Mouse (Mus musculus) forebrain, embryonic 13.5 days (tissue): Measurements from ENCODE around the gene 4921509C19Rik. TPM values are rescaled to one million over a fixed set of nuclear protein-coding genes. Genes with fewer than 3 reads are reported as not detected.
"Not testable (repeated sequence)": the region's sequence is repeated elsewhere in the genome, so short reads cannot be mapped to it uniquely, and the experiment has no call there.

Source experiments
- ATAC-seq: fragments of 200-750 bp; cut with Nextera tagmentation; 2 replicates; pipeline ENCODE4 v1.8.0; 2017
- H3K27ac ChIP-seq: fragments of 300-500 bp; sonication (generic); 2 replicates; pipeline ENCODE4 v1.5.1; 2015; ENCODE audit warnings: inconsistent platforms, mild to moderate bottlenecking, moderate library complexity
- H3K27me3 ChIP-seq: fragments of 300-500 bp; sonication (generic); 2 replicates; pipeline ENCODE4 v1.6.1; 2015; ENCODE audit warnings: mild to moderate bottlenecking, inconsistent platforms
- H3K36me3 ChIP-seq: fragments of 300-500 bp; sonication (generic); 2 replicates; pipeline ENCODE4 v1.6.1; 2015; ENCODE audit warnings: mild to moderate bottlenecking, inconsistent platforms; ENCODE audit not compliant: poor library complexity, severe bottlenecking
- H3K4me1 ChIP-seq: fragments of 300-500 bp; sonication (generic); 2 replicates; pipeline ENCODE4 v1.6.1; 2015; ENCODE audit warnings: inconsistent platforms
- H3K4me2 ChIP-seq: fragments of 300-500 bp; sonication (generic); 2 replicates; pipeline ENCODE4 v1.6.1; 2015; ENCODE audit warnings: inconsistent platforms, mild to moderate bottlenecking, moderate library complexity
- H3K4me3 ChIP-seq: fragments of 300-500 bp; sonication (generic); 2 replicates; pipeline ENCODE4 v1.5.1; 2015; ENCODE audit warnings: mild to moderate bottlenecking, inconsistent platforms
- H3K9ac ChIP-seq: fragments of 300-500 bp; sonication (generic); 2 replicates; pipeline ENCODE4 v1.6.1; 2015; ENCODE audit warnings: mild to moderate bottlenecking, inconsistent platforms
- H3K9me3 ChIP-seq: fragments of 300-500 bp; sonication (generic); replicated peaks from 2 replicates; pipeline ENCODE4 v1.6.1; 2016; ENCODE audit warnings: inconsistent platforms
- WGBS: fragments of 180-500 bp; shearing (Covaris S2); methylation state at CpG from one replicate; pipeline ENCODE4 v1.1.7; 2015; 5-methylcytosine and 5-hydroxymethylcytosine counted together
- polyA plus RNA-seq: library from polyadenylated mRNA; unstranded; fragments of >200 nt; fragmentation: Nextera tagmentation; extraction: Ambion mirVana; gene quantifications from 2 replicates; pipeline ENCODE4 v1.2.1, GENCODE M21; 2015

4921509C19Rik gene
- not detected in 2 replicates for polyA plus RNA-seq

- ATAC-seq, H3K4me1 ChIP-seq: not testable (repeated sequence)
Observed at GRCm38 (mm10) chr2:151476053-151476452, at the start of gene 4921509C19Rik. 4921509C19Rik (minus strand) TSS chr2:151476153.

DNA sequence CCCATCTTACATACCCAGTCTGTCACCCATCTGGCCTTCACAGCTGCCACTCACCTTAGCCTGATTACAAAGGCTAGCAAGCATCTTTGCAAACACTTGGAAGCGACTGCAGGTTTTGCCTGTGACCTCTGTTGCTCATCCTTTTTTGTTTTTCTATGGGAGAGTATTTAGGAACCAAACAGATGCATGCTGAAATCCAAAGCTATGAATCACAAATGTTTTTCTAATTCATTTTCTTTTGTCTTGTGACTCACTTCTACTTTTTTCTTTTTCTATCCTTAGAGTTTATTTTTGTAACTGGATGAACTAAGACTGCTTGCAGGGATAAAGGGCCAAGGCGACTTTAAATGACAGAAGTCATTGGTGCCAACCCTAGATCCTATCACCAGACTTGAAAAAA, 49.6 kb upstream of the 4921509C19Rik start:
- Histone ChIP-seq H3K9me3 (no peaks in the 10 kb centered on the region), H3K9ac (no peak overlapping the region), H3K36me3 (peaks cover 9% of the 10 kb centered on the region), H3K4me3 (no peak overlapping the region), H3K4me1 (no peaks in the 10 kb centered on the region), H3K27me3 (no peaks in the 10 kb centered on the region), H3K4me2 (no peak overlapping the region), H3K27ac (no peak overlapping the region)
- 64% methylated on average over 2 of the region's 2 CpGs for WGBS
- ATAC-seq, result no peak

More at GRCm38 (mm10) chr2:151476053-151476452, at the start of gene 4921509C19Rik:
- not testable (repeated sequence) for H3K36me3 ChIP-seq, H3K4me3 ChIP-seq, H3K9ac ChIP-seq, H3K27me3 ChIP-seq, H3K9me3 ChIP-seq, H3K4me2 ChIP-seq, H3K27ac ChIP-seq
- WGBS, result 92% methylated on average over 5 of the region's 5 CpGs

- no peak overlapping the region for H3K4me2 ChIP-seq
Observed at GRCm38 (mm10) chr2:151524324-151525041, 48.5 kb upstream of the 4921509C19Rik start.

GRCm38 (mm10) chr2:151519000-151519399, 43.0 kb upstream of the 4921509C19Rik start:
- Histone ChIP-seq H3K4me1 (no peaks in the 10 kb centered on the region), H3K27ac (no peak overlapping the region), H3K4me2 (no peak overlapping the region), H3K9ac (no peak overlapping the region), H3K9me3 (no peaks in the 10 kb centered on the region), H3K4me3 (no peak overlapping the region), H3K27me3 (no peaks in the 10 kb centered on the region), H3K36me3 (peaks cover 50% of the 10 kb centered on the region)
- no peak for ATAC-seq
- WGBS, result 90% methylated on average over 2 of the region's 2 CpGs

More at GRCm38 (mm10) chr2:151524324-151525041, 48.5 kb upstream of the 4921509C19Rik start:
- H3K9me3 ChIP-seq, result no peaks in the 10 kb centered on the region
- H3K27me3 ChIP-seq, result no peaks in the 10 kb centered on the region
- WGBS, result 73% methylated on average over 4 of the region's 4 CpGs
- H3K9ac ChIP-seq, result no peak overlapping the region
- ATAC-seq, result no peak
- H3K4me3 ChIP-seq, result no peak overlapping the region
- no peaks in the 10 kb centered on the region for H3K4me1 ChIP-seq
- H3K27ac ChIP-seq, result no peak overlapping the region
- peaks cover 16% of the 10 kb centered on the region for H3K36me3 ChIP-seq

- no peaks in the 10 kb centered on the region for H3K27me3 ChIP-seq
- H3K36me3 ChIP-seq, result peaks cover 82% of the 10 kb centered on the region
- H3K9me3 ChIP-seq, result no peaks in the 10 kb centered on the region
- no peak overlapping the region for H3K9ac ChIP-seq
- WGBS, result 90% methylated on average over 3 of the region's 3 CpGs
- no peak overlapping the region for H3K4me2 ChIP-seq
- H3K4me3 ChIP-seq, result no peak overlapping the region
- ATAC-seq, result no peak
- H3K4me1 ChIP-seq, result peaks cover 8% of the 10 kb centered on the region; the same call in 1 of the 2 replicates
- H3K27ac ChIP-seq, result no peak overlapping the region
Observed at GRCm38 (mm10) chr2:151513525-151514285, 37.8 kb upstream of the 4921509C19Rik start.

- Histone ChIP-seq H3K36me3 (peaks cover 96% of the 10 kb centered on the region), H3K4me1 (peaks cover 8% of the 10 kb centered on the region; the same call in 1 of the 2 replicates), H3K27ac (no peak overlapping the region), H3K9ac (no peak overlapping the region), H3K9me3 (no peaks in the 10 kb centered on the region), H3K4me2 (no peak overlapping the region), H3K4me3 (no peak overlapping the region), H3K27me3 (no peaks in the 10 kb centered on the region)
- ATAC-seq, result peak; percentile 66; the same call in 1 of the 2 replicates
Observed at GRCm38 (mm10) chr2:151512199-151512598, 36.2 kb upstream of the 4921509C19Rik start.

DNA sequence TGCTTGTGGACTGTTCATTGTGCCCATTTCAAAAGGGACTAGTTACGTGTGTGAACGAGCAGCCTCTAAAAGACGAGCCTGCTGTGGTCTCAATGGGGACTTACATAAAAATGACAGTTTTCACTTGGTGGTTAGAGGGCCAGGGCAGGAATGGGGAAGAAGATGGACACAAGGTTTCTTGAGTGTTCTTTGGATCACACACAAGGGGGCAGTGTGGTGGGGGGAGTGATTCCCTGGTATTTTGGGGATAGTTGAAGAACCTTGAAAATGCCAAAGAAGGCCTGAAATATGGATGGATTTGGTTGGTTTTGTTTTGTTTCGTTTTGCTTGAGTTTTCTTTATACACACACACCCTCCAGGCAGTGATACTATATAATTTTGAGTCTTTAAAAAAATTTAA, 28.3 kb upstream of the 4921509C19Rik start:
- Histone ChIP-seq H3K9me3 (no peaks in the 10 kb centered on the region), H3K27ac (no peak overlapping the region), H3K4me1 (no peaks in the 10 kb centered on the region), H3K9ac (no peak overlapping the region), H3K36me3 (peaks cover 86% of the 10 kb centered on the region), H3K4me2 (no peak overlapping the region), H3K27me3 (no peaks in the 10 kb centered on the region), H3K4me3 (no peak overlapping the region)
- 85% methylated on average over 4 of the region's 4 CpGs for WGBS
- no peak for ATAC-seq

DNA sequence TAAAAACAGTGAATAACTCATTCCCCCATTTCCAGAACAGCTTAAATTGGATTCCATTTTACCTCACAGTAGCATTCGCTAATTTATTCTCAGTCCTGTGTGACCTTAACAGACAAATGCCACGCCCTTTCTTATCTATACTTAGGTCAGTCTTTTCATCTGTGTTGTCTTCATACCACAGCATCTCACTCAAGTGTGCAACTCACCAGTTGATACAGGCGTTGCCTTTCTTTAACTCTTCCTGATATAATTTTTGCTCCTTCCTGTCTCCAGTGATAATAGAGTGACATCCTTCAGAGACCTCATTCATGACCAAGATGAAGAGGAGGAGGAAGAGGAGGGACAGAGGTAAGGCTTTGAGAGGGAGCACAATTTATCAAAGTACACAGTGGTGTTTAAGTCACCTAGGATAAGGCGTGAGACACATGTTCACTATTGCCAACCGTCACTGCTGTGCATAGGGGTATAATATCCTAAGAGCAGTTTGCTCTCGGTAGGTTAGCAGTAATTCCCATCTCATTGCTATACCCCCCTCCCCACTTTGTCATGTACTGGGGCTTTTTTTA, 24.6 kb upstream of the 4921509C19Rik start:
- WGBS, result 94% methylated on average over 6 of the region's 6 CpGs
- Histone ChIP-seq H3K9ac (no peak overlapping the region), H3K27me3 (no peaks in the 10 kb centered on the region), H3K27ac (no peak overlapping the region), H3K4me2 (no peak overlapping the region), H3K4me3 (no peak overlapping the region), H3K9me3 (no peaks in the 10 kb centered on the region), H3K4me1 (peaks cover 19% of the 10 kb centered on the region; the same call in 1 of the 2 replicates), H3K36me3 (peaks cover 77% of the 10 kb centered on the region)
- ATAC-seq, result no peak

DNA sequence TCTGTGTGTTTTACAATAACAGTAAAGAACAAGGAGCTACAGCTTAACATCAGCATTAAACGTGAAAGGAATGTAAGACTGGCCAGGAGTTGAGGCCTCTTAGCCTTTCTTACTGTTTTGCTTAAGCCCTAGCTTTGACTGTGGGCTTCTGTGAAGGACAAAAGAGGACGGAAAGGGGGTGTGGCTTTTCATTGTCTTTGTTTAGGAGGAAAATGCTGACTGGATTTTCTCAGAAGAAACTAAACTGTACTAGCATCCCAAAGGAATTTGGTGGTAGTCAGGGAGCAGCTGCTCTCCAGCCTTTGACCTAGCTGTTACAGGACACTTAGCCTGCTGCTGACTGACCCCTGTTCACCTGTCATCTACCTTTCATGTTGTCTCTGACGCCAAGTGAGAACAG, 22.4 kb upstream of the 4921509C19Rik start:
- WGBS, result 24% methylated on average over 3 of the region's 3 CpGs
- H3K36me3 ChIP-seq, result peaks cover 57% of the 10 kb centered on the region
- no peak for ATAC-seq

DNA sequence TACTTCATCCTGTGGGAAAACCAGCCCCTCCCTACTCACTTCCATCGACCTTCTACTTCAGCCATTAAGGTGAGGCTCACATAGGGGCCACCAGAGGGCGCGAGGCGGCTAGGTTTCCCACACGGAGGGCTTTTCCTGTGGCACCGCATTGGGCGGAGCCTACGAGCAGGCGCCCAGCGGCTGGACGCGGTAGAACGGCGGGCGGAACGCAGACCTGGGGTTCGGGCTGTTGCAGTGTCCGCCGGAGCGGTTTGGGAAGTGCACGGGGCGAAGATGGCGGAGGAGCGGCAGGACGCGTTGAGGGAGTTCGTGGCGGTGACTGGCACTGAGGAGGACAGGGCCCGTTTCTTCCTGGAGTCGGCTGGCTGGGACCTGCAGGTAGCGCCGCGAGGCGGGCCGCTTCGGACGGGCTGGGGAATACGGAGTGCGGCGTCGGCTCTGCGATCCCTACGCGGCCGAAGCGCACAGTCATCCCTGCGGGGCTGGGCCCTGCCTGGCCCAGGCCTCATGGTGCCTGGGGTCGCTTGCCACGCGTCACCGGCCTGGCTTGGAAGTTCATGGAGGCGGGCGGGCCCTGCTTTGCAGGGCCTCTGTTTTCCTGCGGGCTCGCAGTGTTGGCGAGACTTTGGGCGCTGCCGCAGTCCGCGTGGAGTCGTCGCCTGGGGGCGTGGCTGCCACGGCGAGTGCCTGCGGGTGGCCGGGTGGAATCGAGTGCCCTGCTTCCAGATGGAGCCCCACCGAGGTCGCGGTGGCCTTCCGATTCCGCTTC, 18.3 kb upstream of the 4921509C19Rik start, which contains the start of gene Nsfl1c:
Nsfl1c (plus strand) TSS at position 148 of the 769 bp plus-strand sequence.
- peak; percentile 100 for ATAC-seq
- H3K27me3 ChIP-seq, result no peaks in the 10 kb centered on the region
- peak within 1 kb of the TSS; percentile 95 for H3K4me3 ChIP-seq
- peak within 1 kb of the TSS; percentile 54 for H3K27ac ChIP-seq
- peaks cover 27% of the 10 kb centered on the region; the same call in 1 of the 2 replicates for H3K36me3 ChIP-seq
- peaks cover 28% of the 10 kb centered on the region for H3K4me1 ChIP-seq
- peak within 1 kb of the TSS; percentile 86 for H3K4me2 ChIP-seq
- no peaks in the 10 kb centered on the region for H3K9me3 ChIP-seq
- H3K9ac ChIP-seq, result peak within 1 kb of the TSS; percentile 92
- under 1% methylated on average over 72 of the region's 73 CpGs for WGBS

More for the DNA sequence above, 22.4 kb upstream of the 4921509C19Rik start:
- Histone ChIP-seq H3K9me3 (no peaks in the 10 kb centered on the region), H3K4me3 (no peak overlapping the region), H3K27me3 (no peaks in the 10 kb centered on the region), H3K27ac (no peak overlapping the region), H3K4me2 (no peak overlapping the region), H3K4me1 (peaks cover 28% of the 10 kb centered on the region), H3K9ac (no peak overlapping the region)

GRCm38 (mm10) chr2:151486496-151486895, 10.5 kb upstream of the 4921509C19Rik start:
- H3K27ac ChIP-seq, result no peak overlapping the region
- no peak overlapping the region for H3K4me3 ChIP-seq
- no peak for ATAC-seq
- H3K9ac ChIP-seq, result no peak overlapping the region
- H3K4me2 ChIP-seq, result no peak overlapping the region
- no peaks in the 10 kb centered on the region for H3K4me1 ChIP-seq
- no peaks in the 10 kb centered on the region for H3K9me3 ChIP-seq
- no peaks in the 10 kb centered on the region for H3K36me3 ChIP-seq
- no peaks in the 10 kb centered on the region for H3K27me3 ChIP-seq
